Mouse (Mus musculus) c-Kit-positive CD71-positive TER-119-negative erythroid progenitor cells, embryonic 14.5 days (primary cell): ENCODE data around the gene Srcin1.

Experiments used
- DNase-seq: peaks from one replicate; pipeline ENCODE4 v3.0.0-alpha.2; 2013; ENCODE audit warnings: low read depth

The Srcin1 gene

GRCm38 (mm10) chr11:97533653-97534052 lies 42.3 kb downstream of the Srcin1 start:
- DNase-seq = no peak

GRCm38 (mm10) chr11:97532950-97533582 lies 42.9 kb downstream of the Srcin1 start:
- no peak for DNase-seq

- DNase-seq = no peak
Measured at GRCm38 (mm10) chr11:97532354-97532753, 43.6 kb downstream of the Srcin1 start.

DNA sequence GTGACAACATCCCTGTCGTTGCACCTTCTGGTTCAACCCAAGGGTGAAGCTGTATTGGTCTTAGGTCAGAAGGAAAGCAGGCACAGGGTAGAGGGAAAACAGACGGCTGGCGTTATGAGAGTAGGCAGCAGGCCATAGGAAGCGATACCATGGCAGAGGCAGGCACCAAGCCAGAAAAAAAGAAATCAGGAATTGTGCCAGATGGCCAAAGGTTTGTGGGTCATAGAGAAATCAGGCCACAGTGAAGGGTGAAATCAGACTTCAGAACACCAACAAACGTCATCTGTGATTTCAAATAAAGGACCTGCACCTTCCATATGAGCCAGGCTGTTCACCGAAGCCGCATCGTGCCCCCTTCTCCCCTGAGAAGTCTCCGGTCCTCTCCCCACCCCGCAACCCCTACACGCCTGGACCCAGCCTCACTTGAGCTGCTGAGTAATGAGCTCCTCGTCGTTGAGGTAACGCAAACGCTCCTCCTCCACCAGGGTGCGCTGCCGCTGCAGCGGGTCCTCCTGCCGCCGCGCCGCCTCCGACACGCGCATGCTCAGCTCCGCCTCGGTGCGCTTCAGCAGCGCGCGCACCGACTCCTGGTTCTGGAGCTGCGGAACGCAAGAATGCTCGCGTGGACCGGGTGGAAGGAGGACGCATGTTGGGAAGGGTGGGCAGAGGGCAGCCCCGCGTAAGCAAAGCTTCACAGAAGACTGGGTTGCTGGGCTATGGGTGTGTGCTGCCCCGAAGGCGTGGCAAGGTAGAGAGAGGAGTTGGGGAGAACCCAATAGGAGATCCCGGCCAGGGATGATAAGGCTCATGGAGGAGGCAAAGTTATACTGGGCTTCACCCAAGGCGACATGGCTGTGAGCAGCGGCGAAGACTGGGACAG lies 44.4 kb downstream of the Srcin1 start:
- peak; percentile 82 for DNase-seq

DNA sequence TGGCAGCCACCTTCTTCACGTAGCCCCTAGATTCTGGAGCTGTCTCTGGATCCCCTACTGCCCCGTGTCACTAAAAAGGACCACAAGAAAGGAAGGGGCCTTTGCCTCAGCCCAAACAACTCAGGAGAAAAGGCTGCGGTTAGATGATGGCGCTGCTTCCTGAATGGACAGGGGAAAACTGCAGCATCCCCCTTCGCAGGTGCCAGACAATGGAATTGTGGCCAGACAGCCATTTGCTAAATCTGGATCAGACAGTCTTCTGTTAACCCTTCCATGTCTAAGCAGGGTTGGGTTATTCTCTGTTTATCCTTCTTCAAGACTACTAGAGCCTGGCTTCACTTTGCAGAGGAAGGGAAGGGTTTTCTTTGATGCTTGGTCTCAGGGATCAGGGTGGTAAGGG lies 45.0 kb downstream of the Srcin1 start:
- DNase-seq = no peak

GRCm38 (mm10) chr11:97530069-97530468 lies 45.9 kb downstream of the Srcin1 start:
- DNase-seq = no peak

DNA sequence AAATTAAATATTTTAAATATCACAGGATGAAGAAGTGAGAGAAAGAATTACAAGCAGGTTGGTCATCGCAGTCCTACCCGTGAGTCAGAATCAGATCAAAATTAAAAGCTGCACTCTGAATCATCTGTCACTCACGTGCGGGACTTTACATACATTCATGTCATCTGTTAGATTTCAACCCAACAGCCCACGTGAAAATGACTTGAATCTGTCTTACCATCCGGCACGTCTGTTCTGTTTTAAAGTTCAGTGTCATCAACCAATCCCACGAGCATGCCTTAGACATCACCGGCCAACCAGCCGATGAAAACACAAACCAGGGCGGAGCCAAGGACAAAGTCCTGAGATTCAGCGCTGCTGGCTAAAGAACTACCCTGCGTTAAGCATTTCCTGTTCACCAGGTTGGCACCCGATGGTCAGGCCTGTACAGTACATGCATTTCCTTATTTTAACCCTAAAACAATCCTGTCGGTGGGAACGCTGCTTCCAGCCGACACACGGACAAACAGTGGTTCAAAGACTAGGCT lies 47.6 kb downstream of the Srcin1 start:
- DNase-seq = no peak

DNA sequence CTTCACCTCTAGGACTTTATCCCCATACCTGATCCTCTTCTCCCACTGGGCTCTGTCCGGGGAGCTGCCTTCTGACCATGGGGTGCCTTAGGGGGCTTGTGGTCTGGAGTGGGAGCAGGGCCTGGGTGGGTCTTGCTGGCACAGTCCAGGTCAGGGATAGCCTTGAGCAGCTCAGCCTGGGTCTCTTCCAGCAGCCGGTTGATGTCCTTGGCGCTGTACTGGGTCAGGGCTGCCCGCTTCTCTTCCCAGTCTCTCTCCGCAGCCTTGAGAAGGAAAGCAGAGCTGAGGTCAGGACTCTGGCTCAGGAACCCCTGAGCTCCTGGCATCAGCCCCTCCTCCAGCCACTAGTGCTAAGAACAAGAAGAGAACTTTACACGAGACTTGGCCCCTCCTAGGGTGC lies 50.7 kb downstream of the Srcin1 start:
- DNase-seq = no peak

GRCm38 (mm10) chr11:97524306-97524705 lies 51.7 kb downstream of the Srcin1 start:
- DNase-seq = no peak

DNA sequence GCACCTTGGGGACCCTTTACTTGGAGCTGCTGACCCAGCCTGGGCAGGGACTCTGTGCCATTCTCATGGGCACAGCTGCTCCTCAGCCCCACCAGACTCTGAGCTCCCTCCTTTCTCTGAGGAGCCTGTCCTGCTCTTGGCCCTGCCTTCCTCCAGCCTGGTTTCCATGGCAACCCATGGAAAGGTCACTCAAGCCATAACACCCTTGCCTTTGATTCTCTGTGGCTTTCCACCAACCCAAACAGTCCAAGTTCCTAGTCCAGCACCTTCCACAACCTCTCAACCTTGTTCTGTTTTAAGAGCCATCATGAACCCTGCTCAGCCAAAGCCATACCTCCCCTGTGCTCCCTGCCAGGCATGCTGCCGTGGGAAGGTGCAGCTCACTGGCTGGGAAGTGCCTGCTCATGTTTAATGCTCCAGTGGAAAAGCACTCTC lies 52.1 kb downstream of the Srcin1 start:
- no peak for DNase-seq

- no peak for DNase-seq
Measured at GRCm38 (mm10) chr11:97523107-97523506, 52.9 kb downstream of the Srcin1 start.

DNA sequence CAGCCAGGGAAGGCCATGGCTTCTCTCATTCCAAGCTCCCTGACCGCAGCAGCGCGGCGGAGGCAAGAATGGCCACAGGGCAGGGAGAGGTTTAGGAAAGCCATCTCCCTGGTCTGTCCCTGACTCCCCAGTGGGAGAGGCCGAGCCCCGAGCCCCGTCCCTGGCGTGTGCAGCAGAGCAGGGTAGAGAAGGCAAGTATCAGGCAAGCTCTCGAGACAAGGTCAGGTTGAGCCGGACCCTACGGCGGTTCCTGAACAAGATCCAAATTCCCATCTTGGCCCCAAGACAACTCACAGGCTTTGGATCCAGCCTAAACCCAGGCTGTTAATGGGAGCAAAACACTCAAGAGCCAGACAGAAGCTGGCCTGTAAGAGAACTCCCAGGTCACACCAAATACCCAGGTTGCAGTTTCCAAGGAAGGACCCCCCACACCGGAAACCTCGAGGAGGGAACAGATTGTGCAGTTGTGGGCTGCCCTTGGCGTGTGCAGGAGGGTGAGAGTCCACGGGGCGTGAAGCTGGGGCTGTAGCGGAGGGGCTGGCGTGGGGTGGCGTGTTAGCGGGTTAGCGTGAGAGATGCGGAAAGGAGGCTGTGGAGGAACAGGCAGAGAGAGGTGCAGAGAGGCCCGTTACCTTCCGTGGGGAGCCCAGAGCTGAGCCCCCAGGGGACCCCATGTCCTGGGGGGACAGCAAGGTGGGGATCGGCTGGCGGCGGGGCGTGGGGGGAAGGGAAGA lies 54.1 kb downstream of the Srcin1 start:
- no peak for DNase-seq

GRCm38 (mm10) chr11:97520541-97520940 lies 55.4 kb downstream of the Srcin1 start:
- no peak for DNase-seq

- no peak for DNase-seq
Measured at GRCm38 (mm10) chr11:97513066-97513465, 62.9 kb downstream of the Srcin1 start.

GRCm38 (mm10) chr11:97512511-97512910 lies 63.5 kb downstream of the Srcin1 start:
- DNase-seq = no peak

DNA sequence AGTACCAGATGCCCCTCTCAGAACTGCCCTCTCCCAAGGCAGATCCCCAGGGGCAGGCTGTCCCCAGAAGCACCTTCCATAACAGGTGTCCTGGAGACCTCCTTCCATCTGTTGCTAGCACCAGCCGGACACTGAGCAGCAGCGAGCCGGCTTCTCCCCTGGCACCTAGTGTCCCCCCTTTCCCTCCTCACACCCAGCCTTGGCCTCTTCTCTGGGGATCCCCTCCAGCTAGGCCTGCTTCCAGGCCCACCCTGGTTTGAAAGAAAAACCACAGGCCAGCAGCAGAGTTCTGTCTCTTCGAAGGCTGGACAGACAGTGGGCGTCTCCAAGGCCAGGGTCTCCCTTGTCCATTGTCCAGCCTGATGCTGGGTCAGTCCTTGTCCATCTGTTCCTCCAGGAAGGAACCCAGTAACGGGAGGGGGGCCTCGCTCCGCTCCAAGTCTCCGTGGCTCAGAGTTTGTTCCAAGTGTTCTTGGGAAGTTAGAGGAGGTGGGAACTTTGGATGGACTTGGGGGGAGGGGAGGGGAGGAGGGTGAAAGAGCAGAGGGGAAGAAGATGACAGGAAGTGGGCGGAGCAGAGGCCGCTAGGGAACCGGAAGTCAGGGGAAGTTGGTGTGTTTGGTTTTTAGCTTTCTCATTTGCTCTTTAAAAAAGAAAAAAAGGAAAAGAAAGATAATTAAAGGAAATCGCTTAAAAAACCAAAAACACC lies 64.2 kb downstream of the Srcin1 start:
- no peak for DNase-seq

- DNase-seq = no peak
Measured at GRCm38 (mm10) chr11:97510966-97511660, 64.9 kb downstream of the Srcin1 start.

GRCm38 (mm10) chr11:97509715-97510485 lies 66.1 kb downstream of the Srcin1 start:
- DNase-seq = no peak

DNA sequence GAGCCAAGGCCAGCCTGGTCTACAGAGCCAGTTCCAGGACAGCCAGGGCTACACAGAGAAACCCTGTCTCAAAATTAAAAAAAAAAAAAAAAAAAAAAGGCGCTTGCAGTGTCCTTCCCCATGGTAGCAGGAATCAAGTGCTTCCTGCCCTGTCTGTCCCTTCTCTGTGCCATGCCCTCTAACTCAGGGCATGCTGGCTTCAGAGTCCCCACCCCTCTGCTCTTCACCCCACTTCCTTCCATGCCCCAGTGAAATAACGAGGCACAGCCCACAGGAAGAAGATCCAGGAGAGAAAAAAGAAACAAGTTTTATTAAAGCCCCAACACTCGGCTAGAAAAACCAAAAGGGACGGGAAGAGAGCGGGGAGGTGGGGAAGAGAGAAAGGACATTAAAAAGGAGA lies 66.9 kb downstream of the Srcin1 start:
- no peak for DNase-seq

DNA sequence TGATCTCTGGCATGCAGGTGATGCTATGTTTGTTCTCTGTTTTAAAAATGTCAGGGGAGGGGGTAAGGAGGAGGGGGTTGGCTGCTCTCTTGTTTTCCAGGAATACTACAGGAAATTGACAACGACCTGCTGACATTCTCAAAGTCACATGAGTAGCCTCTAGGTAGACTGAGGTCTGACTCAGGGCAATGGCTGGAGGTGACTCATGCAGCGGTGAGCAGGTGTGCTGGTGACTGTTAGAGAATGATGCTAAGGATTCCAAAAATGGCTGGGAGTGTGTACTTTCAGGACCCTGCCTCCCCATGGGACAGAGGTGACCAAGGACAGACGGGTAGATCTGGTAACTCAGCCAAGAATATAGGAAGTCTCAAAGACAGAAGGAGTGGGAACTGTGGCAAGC lies 67.8 kb downstream of the Srcin1 start:
- DNase-seq = no peak
